Mouse (Mus musculus) erythroblast, adult 5-6 weeks (primary cell): ENCODE results near the gene Def8. TPM values are rescaled to one million over a fixed set of nuclear protein-coding genes. Genes with fewer than 3 reads are reported as not detected.
"Not testable (repeated sequence)": the region's sequence is repeated elsewhere in the genome, so short reads cannot be mapped to it uniquely, and the experiment has no call there.

Experiments
- ATAC-seq: replicated peaks from 2 replicates; pipeline ENCODE4 v1.8.0; 2016; ENCODE audit warnings: moderate number of reproducible peaks, mild to moderate bottlenecking, moderate TSS enrichment, inconsistent platforms; ENCODE audit not compliant: poor library complexity, low FRiP score, severe bottlenecking
- total RNA-seq, 2 experiments: library from RNA; stranded (forward) in 1 of 2; stranded (reverse) in 1 of 2; fragments of 150-400 nt in 1 of 2; fragments of 200-764, 138-1000 nt in 1 of 2; gene quantifications; 2 replicates each; pipeline versions ENCODE4 v1.2.3 to v1.2.4; 2015 to 2017; ENCODE audit warnings: low replicate concordance in 2 of 2

Def8 gene
- total RNA-seq, 2 experiments from 2014 or later = 15.8 to 16.5 TPM

DNA sequence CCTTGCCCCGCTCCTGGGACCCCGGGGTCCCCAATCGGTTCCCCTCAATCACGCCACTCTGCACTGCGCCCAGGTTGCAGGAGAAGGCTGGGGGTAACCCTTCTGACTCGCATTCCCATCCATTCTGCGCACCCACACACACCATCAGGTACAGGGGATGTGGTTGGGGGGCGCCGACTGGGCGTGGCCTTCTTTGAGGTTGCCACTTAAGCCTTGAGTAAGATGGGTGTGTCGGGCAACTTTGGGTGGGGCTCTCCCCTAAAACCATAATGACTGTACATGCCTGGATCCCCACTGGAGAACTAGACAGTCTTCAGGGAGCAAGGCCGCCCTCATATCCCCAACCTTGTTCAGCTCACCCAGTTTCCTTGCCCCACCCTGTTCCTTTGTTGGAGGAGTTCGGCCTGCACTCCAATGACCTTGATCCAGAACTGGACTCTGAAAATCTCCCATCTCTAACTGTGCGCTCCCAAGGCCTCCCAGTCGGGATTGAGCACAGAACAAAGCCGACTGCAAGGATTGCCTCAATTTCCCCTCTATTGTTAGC is 11.5 kb upstream of the Def8 start:
- ATAC-seq = no peak

DNA sequence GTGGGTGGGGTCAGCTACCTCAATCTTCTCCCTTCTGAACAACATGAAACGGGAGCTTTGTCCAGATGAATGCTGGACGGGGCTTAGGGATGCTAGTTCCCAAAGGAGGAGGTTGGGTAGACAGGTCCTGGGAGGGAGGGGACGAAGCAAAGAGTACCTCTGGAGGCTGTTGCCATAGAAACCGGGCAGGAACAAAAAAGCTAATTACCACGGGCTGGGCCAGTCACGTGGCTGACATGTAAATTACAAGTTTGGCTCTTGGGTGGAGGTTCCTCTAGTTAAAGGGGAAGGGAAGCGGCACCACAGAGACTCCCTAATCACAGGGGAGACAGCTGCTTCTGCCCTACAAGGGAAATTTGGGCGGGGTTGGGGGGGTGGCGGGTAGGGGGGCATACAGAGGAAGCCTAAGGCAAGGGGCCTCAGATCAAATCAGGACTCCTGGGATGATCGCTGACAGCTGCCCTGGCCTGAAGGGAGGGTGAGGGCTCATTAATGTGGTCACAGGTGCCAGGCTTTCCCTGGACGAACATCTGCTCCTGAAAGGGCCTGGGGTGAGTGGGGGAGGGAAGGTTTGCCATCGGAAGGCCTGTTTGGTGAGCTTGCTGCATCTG is 10.7 kb upstream of the Def8 start:
- ATAC-seq = no peak

- ATAC-seq = no peak
Measured at GRCm38 (mm10) chr8:123414255-123414654, 9.1 kb upstream of the Def8 start.

DNA sequence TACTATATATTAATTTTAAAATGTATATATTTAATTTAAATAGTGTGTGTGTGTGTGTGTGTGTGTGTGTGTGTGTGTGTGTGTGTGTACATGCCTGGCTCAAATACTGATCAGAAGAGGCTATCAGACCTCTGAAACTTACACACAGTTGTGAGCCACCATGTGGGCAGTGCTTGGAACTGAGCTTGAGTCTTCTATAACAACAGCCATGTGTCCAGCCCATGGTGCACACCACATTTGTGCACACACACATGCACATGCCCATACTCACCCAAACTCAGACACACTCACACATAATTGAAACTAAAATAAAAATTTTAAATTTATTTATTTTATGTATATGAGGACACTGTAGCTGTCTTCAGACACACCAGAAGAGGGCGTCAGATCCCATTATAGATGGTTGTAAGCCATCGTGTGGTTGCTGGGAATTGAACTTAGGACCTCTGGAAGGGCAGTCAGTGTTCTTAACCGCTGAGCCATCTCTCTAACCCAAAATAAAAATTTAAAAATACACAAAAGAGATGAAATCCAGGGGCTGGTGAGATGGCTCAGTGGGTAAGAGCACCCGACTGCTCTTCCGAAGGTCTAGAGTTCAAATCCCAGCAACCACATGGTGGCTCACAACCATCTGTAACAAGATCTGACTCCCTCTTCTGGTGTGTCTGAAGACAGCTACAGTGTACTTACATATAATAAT is 8.2 kb upstream of the Def8 start:
- ATAC-seq = not testable (repeated sequence)

DNA sequence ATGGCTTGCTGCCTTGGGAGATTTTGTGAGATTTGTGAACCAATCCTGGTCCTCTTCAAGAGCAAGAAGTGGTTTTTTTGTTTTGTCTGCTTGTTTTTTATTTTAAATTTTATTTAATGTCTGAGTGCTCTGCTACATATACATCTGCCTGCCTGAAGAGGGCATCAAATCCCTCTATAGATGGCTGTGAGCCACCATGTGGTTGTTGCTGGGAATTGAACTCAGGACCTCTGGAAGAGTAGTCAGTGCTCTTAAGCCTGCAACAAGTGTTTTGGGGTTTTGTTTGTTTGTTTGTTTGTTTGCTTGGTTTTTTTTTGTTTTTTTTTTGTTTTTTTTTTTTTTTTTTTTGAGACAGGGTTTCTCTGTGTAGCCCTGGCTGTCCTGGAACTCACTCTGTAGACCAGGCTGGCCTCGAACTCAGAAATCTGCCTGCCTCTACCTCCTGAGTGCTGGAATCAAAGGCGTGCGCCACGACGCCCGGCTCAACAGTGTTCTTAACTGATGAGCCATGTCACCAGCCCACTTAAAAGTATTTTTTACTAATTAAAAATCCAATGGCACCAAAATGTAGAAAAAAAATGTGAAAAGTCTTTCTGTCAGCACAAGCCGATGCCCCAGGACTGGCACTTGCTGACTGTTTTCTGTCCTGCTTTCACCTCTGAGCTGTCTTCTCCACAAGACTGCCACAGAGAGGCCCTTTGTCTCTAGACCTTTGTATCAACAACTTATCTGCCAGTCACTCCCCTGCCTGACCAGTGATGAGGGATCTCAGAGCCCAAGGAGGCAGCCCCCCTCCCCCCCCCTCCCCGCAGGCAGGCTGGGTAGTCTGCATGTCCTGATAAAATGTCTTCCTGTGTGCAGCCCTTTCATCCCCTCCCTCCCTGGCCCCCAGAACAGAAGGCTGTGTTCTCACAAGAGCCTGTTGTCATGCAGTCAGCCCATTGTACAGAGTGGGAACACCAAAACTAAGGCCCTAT is 7.1 kb upstream of the Def8 start:
- ATAC-seq = no peak

- ATAC-seq = no peak
Measured at GRCm38 (mm10) chr8:123416944-123417555, 6.3 kb upstream of the Def8 start.

DNA sequence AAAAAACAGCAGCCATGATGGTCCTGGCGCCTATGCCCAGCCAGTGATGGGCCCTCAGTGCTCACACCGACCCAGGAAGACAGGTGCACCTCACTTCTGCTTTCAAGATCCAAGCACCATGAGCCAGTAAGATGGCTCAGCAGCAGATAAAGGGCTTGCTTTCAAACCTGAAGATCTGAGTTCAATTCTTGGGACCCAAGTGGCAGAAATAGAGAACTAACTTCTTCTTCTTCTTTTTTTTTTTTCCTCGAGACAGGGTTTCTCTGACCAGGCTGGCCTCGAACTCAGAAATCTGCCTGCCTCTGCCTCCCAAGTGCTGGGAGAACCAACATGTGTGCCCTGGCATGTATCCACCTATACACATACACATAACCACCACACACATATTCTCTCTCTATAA is 3.6 kb upstream of the Def8 start:
- no peak for ATAC-seq

- no peak for ATAC-seq
Measured at GRCm38 (mm10) chr8:123420525-123421281, 2.6 kb upstream of the Def8 start.

DNA sequence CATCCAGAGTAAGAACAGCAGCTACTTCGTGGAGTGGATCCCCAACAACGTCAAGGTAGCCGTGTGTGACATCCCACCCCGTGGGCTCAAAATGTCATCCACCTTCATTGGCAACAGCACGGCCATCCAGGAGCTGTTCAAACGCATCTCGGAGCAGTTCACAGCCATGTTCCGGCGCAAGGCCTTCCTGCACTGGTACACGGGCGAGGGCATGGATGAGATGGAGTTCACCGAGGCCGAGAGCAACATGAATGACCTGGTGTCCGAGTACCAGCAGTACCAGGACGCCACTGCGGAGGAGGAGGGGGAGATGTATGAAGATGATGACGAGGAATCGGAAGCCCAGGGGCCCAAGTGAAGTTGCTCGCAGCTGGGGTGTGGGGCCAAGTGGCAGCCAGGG is 2.0 kb upstream of the Def8 start:
- no peak for ATAC-seq

- ATAC-seq = peak; percentile 80
Measured at GRCm38 (mm10) chr8:123422056-123422780, 1.1 kb upstream of the Def8 start.

DNA sequence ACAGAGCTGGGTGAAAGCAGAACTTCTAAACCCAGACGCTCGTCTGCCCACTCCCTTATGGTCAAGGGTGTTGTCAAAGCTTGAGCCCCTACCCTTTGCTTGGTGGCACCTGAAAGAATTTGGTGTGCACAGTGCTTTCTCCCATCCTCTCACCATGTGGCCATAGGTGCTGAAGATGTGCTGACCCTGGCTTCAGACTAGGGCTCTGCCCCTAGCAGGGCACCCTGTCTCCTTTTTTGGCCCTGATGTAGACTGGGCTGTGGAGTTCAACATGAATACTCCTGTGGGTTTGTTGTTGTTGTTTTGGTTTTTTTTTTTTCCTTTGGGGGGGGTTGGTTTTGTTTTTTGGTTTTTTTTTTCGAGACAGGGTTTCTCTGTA is 557 bp upstream of the Def8 start:
- peak; percentile 27 for ATAC-seq

GRCm38 (mm10) chr8:123426511-123427509 is 3.5 kb downstream of the Def8 start:
- ATAC-seq = no peak

DNA sequence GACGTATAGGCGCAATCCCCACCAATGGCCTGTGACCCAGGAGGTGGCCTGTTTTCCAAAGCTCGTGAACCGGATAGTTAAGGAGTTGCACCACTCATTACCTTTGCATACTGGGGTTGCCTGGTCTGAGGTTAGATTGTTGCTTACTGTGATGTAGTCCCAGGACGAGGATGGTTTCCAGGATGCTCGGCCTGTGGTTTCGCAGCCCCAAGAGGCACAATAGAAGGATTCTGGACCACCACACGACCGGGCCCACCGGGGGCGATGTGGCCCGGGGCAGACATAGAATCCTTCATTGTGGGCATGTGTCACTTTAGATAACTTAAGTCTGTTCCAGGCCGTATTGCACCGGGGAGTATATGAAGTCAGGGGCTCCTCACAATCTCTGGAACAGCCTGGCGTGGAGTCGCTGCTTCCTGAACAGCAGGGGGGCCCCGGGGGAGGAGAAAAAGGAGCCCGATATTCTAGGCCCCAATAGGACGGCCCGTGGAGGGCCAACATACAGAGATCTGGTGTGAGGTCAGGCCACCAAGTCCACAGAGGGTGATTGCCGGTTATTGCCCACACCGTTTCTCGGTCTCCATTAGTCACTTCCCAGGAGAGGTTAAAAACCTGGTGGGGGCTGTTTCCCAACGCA is 4.4 kb downstream of the Def8 start:
- ATAC-seq = no peak

DNA sequence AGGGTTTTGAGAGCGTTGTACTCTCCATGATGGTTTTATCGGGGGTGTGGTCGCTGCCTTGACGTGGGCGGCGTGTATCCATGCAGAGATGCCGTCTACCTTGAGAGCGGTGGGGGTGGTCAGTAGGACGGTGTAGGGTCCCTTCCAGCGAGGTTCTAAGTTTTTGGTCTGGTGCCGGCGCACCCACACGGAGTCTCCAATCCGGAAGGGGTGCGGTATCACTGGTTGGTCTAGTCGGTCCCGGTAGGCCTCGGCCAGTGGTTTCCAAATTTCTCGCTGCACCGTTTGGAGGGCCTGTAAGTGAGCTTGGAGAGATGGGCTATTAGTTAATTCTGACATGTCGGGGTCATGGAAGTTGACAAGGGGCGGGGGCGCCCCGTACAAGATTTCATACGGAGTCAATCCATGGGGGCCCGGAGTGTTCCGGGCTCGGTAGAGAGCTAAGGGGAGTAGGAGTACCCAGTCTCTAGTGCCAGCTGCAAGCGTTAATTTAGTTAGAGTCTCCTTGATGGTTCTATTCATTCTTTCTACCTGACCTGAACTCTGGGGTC is 5.1 kb downstream of the Def8 start:
- no peak for ATAC-seq

GRCm38 (mm10) chr8:123428939-123429721 is 5.8 kb downstream of the Def8 start:
- ATAC-seq = no peak

GRCm38 (mm10) chr8:123429722-123430013 is 6.3 kb downstream of the Def8 start:
- not testable (repeated sequence) for ATAC-seq
